Mouse (Mus musculus) E14TG2a.4 (cell line): Measurements from ENCODE around the gene Dgki.

Experiments used
- CTCF ChIP-seq: conservative IDR thresholded peaks from 2 replicates; pipeline ENCODE4 v1.5.1; 2014; ENCODE audit warnings: low read length
- NANOG ChIP-seq: IDR thresholded peaks from 2 replicates; pipeline ENCODE4 v1.6.1; 2014; ENCODE audit warnings: borderline replicate concordance, low read length, mixed read lengths
- POU5F1 ChIP-seq: IDR thresholded peaks from 2 replicates; pipeline ENCODE4 v1.6.1; 2014; ENCODE audit warnings: low read length, borderline replicate concordance

- TF ChIP-seq CTCF (no peak), POU5F1 (no peak), NANOG (no peak)
Observed at GRCm38 (mm10) chr6:36950648-36951047, 349.3 kb downstream of the Dgki start.
